In genomic region chr10:60933891-60934290, GRCm38 (mm10) we compare ENCODE assay signal across 8 mouse cellular contexts.
DNase-seq lines count a peak whose midpoint lies in the region; ATAC-seq and TF ChIP-seq lines count a peak whose summit lies in the region.
"Had no signal": no experiment of that assay in that cellular context is flagged by ENCODE, and none has a peak within 500 bp of the region (broad histone marks: within the 10 kb centered on the region; RNA-seq: fewer than 3 reads in every experiment).

No protein-coding gene starts in this region.

- H3K27ac ChIP-seq in kidney, adult 2 months (ENCODE audit: insufficient read depth, low read depth, low read length) = peak overlapping the region; percentile 57
- H3K27ac ChIP-seq in brown adipose tissue, adult 24 weeks (replicated peaks; ENCODE audit: low read depth, low read length) = 0 out of 2 replicates have a peak overlapping the region, but pooled peaks have one; percentile 30
- H3K27ac ChIP-seq: neural tube, embryonic 15.5 days had no signal

- TF ChIP-seq POLR2A in kidney, adult 2 months (IDR thresholded peaks at IDR 0.05; ENCODE audit: low read depth, low read length) = no peak

- TF ChIP-seq CTCF in kidney, adult 2 months (conservative IDR thresholded peaks at IDR 0.05; ENCODE audit: insufficient read depth, insufficient read length, low read depth, low read length) = no peak

- H3K36me3 ChIP-seq in kidney, adult 2 months (ENCODE audit: control insufficient read depth, insufficient read depth, low read length) = no peaks in the 10 kb centered on the region
- H3K36me3 ChIP-seq: neural tube, embryonic 15.5 days had no signal

- DNase-seq in kidney, adult 2 months = peak; percentile 39
- no peak for DNase-seq in kidney, adult 8-10 months
- peak; percentile 33 for DNase-seq in kidney, postnatal 14 days
- DNase-seq in lung, postnatal 4 days = peak; percentile 48 to 76
- no peak for DNase-seq in spleen, postnatal 36 days (ENCODE audit: low spot score in 2 of 2)

- H3K4me1 ChIP-seq in kidney, adult 2 months (ENCODE audit: control insufficient read depth, insufficient read depth, low read length) = no peaks in the 10 kb centered on the region
- H3K4me1 ChIP-seq in brown adipose tissue, adult 24 weeks (ENCODE audit: control insufficient read depth, insufficient read depth, insufficient read length, low read length) = peaks cover 2% of the 10 kb centered on the region; the same call in 1 of the 2 replicates

- no peaks in the 10 kb centered on the region for H3K27me3 ChIP-seq in kidney, adult 2 months (replicated peaks; ENCODE audit: control insufficient read depth, insufficient read depth, low read length)
- H3K27me3 ChIP-seq: neural tube, embryonic 15.5 days had no signal

- no peak for ATAC-seq in monocyte, adult 5-6 weeks (replicated peaks; ENCODE audit: insufficient number of reproducible peaks, low FRiP score, low TSS enrichment, poor library complexity, severe bottlenecking)

- no peak overlapping the region for H3K4me3 ChIP-seq in kidney, adult 2 months (ENCODE audit: insufficient read depth, low read depth, low read length)
- H3K4me3 ChIP-seq in brown adipose tissue, adult 24 weeks (ENCODE audit: insufficient read depth, low read depth, low read length) = no peak overlapping the region
- H3K4me3 ChIP-seq: neural tube, embryonic 15.5 days had no signal

- 3% methylated on average over 7 of the region's 7 CpGs for WGBS in kidney, adult 2 months

Comparison
In these comparisons a context has a peak if more than half of its experiments do, and no peak if none do; other contexts are left out.
1. DNase-seq: peak in kidney, adult 2 months (single experiment), kidney, postnatal 14 days (single experiment) and lung, postnatal 4 days (2 of 2); none in kidney, adult 8-10 months (0 of 2) and spleen, postnatal 36 days (0 of 2).